Mouse (Mus musculus) thymus, adult 2 months (tissue): ENCODE results near the gene Ddr1.
A peak's percentile ranks its signal among the peaks of the same experiment; 100 is the strongest.

ENCODE experiments used
- CTCF ChIP-seq: fragments of 200-500 bp; IDR thresholded peaks from 2 replicates; pipeline ENCODE4 v1.5.1; 2012; ENCODE audit warnings: mild to moderate bottlenecking, control low read depth, low read length, moderate library complexity, borderline replicate concordance; ENCODE audit not compliant: control insufficient read depth, poor library complexity, insufficient read depth; ENCODE audit errors: extremely low read depth
- POLR2A ChIP-seq: fragments of 200-500 bp; IDR thresholded peaks from 2 replicates; pipeline ENCODE4 v1.6.1; 2012; ENCODE audit warnings: mild to moderate bottlenecking, low read length, control low read depth, moderate library complexity; ENCODE audit not compliant: control insufficient read depth, poor library complexity, insufficient read depth; ENCODE audit errors: extremely low read depth

DNA sequence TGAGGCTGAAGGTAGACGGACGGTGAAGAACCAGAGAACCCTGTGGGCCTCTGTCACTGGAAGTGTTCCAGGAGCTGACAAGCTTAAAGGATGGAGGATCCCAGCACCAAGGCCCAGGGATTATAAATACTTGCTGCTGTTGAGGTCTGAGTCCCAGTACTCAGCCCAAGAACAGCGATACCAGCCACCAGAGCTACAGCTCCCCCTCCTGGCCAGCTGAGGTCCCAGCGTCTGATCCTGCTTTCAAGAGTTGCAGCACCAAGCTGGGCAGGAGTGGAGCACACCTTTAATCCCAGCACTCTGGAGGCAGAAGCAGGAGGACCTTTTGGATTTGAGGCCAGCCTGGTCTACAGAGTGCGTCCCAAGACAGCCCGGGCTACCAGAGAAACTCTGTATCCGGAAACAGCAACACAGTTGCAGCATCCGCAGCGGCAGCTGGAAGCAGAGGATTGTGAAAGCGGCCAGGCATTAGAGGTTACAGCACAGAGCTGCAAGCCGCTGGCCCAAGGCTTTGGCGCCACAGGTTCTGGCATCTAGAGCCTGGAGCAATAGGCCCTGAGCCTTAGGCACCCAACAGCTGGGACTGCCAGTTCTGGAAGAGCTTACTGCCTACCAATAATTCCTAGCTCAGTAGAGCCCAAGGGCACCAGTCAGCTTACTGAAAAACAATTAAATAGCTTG lies 32.0 kb upstream of the Ddr1 start:
- TF ChIP-seq CTCF (peak; percentile 78; the same call in 1 of the 2 replicates), POLR2A (no peak)
